Mouse (Mus musculus): ENCODE measurements around the gene Trappc4.
"Not testable (repeated sequence)": the region's sequence is repeated elsewhere in the genome, so short reads cannot be mapped to it uniquely, and the experiment has no call there.

Trappc4 gene

GRCm38 (mm10) chr9:44406906-44407751 is at the start of gene Trappc4, which contains the start of gene Rps25:
TSS of gene Trappc4 (minus strand) at chr9:44407600.
TSS of gene Rps25 (plus strand) at chr9:44407139.
- peak; percentile 95 for DNase-seq (ENCODE audit: low read depth, low spot score)

GRCm38 (mm10) chr9:44454891-44455220 is 47.5 kb upstream of the Trappc4 start, which contains the start of gene Upk2:
TSS of gene Upk2 (minus strand) at chr9:44454976.
- DNase-seq (ENCODE audit: low read depth, low spot score) = peak; percentile 70

GRCm38 (mm10) chr9:44454132-44454890 is 46.9 kb upstream of the Trappc4 start:
- peak; percentile 85 for DNase-seq (ENCODE audit: low read depth, low spot score)

GRCm38 (mm10) chr9:44450387-44450786 is 43.0 kb upstream of the Trappc4 start:
- peak; percentile 77 for DNase-seq (ENCODE audit: low read depth, low spot score)

GRCm38 (mm10) chr9:44444402-44445025 is 37.1 kb upstream of the Trappc4 start:
- not testable (repeated sequence) for DNase-seq (ENCODE audit: low read depth, low spot score)

GRCm38 (mm10) chr9:44440961-44441360 is 33.6 kb upstream of the Trappc4 start, which contains the start of gene Foxr1:
TSS of gene Foxr1 (minus strand) at chr9:44441136.
- peak; percentile 81 for DNase-seq (ENCODE audit: low read depth, low spot score)

- no peak for DNase-seq (ENCODE audit: low read depth, low spot score)
These were observed 28.3 kb upstream of the Trappc4 start for GRCm38 (mm10) chr9:44435747-44436146.

GRCm38 (mm10) chr9:44432577-44433185 is 25.3 kb upstream of the Trappc4 start:
- DNase-seq (ENCODE audit: low read depth, low spot score) = peak; percentile 59

GRCm38 (mm10) chr9:44423576-44423975 is 16.2 kb upstream of the Trappc4 start:
- no peak for DNase-seq (ENCODE audit: low read depth, low spot score)

GRCm38 (mm10) chr9:44420280-44420898 is 13.0 kb upstream of the Trappc4 start:
- DNase-seq (ENCODE audit: low read depth, low spot score) = no peak

GRCm38 (mm10) chr9:44419730-44420129 is 12.3 kb upstream of the Trappc4 start:
- not testable (repeated sequence) for DNase-seq (ENCODE audit: low read depth, low spot score)

GRCm38 (mm10) chr9:44418519-44419385 is 11.4 kb upstream of the Trappc4 start, which contains the start of gene Ccdc84:
TSS of gene Ccdc84 (minus strand) at chr9:44418569.
- DNase-seq (ENCODE audit: low read depth, low spot score) = peak; percentile 88

GRCm38 (mm10) chr9:44417892-44418363 is 10.5 kb upstream of the Trappc4 start:
- peak; percentile 87 for DNase-seq (ENCODE audit: low read depth, low spot score)

- no peak for DNase-seq (ENCODE audit: low read depth, low spot score)
These were observed 9.9 kb upstream of the Trappc4 start for GRCm38 (mm10) chr9:44417156-44417891.

GRCm38 (mm10) chr9:44412781-44413180 is 5.4 kb upstream of the Trappc4 start:
- no peak for DNase-seq (ENCODE audit: low read depth, low spot score)

GRCm38 (mm10) chr9:44412306-44412705 is 4.9 kb upstream of the Trappc4 start:
- no peak for DNase-seq (ENCODE audit: low read depth, low spot score)

GRCm38 (mm10) chr9:44411601-44412130 is 4.3 kb upstream of the Trappc4 start:
- no peak for DNase-seq (ENCODE audit: low read depth, low spot score)

- DNase-seq (ENCODE audit: low read depth, low spot score) = peak; percentile 57
These were observed 3.4 kb upstream of the Trappc4 start for GRCm38 (mm10) chr9:44410647-44411336.

All from ES-CJ7 (cell line).